Mouse (Mus musculus): ENCODE data around the gene Abcb9. TPM values are rescaled to one million over a fixed set of nuclear protein-coding genes. Genes with fewer than 3 reads are reported as not detected.
"Not testable (repeated sequence)": the region's sequence is repeated elsewhere in the genome, so short reads cannot be mapped to it uniquely, and the experiment has no call there.

Gene Abcb9
- total RNA-seq, 4 experiments from 2014 or later: 54.5 to 61.4 (median 56.3) TPM

- DNase-seq (ENCODE audit: low spot score in 2 of 2): no peak
Measured at GRCm38 (mm10) chr5:124062037-124062824, 33.4 kb downstream of the Abcb9 start.

GRCm38 (mm10) chr5:124059677-124060076 lies 35.9 kb downstream of the Abcb9 start:
- no peak for DNase-seq (ENCODE audit: low spot score in 2 of 2)

- DNase-seq (ENCODE audit: low spot score in 2 of 2): no peak
Measured at GRCm38 (mm10) chr5:124058749-124059148, 36.8 kb downstream of the Abcb9 start.

- DNase-seq (ENCODE audit: low spot score in 2 of 2): no peak
Measured at GRCm38 (mm10) chr5:124056956-124057355, 38.6 kb downstream of the Abcb9 start.

GRCm38 (mm10) chr5:124056219-124056618 lies 39.4 kb downstream of the Abcb9 start:
- no peak for DNase-seq (ENCODE audit: low spot score in 2 of 2)

GRCm38 (mm10) chr5:124052641-124053040 lies 43.0 kb downstream of the Abcb9 start:
- not testable (repeated sequence) for DNase-seq (ENCODE audit: low spot score in 2 of 2)

- DNase-seq (ENCODE audit: low spot score in 2 of 2): no peak
Measured at GRCm38 (mm10) chr5:124051899-124052491, 43.6 kb downstream of the Abcb9 start.

GRCm38 (mm10) chr5:124050095-124051050 lies 45.2 kb downstream of the Abcb9 start:
- no peak for DNase-seq (ENCODE audit: low spot score in 2 of 2)

GRCm38 (mm10) chr5:124049249-124050045 lies 46.2 kb downstream of the Abcb9 start:
- no peak for DNase-seq (ENCODE audit: low spot score in 2 of 2)

- DNase-seq (ENCODE audit: low spot score in 2 of 2): no peak
Measured at GRCm38 (mm10) chr5:124046741-124047401, 48.7 kb downstream of the Abcb9 start.

- no peak for DNase-seq (ENCODE audit: low spot score in 2 of 2)
Measured at GRCm38 (mm10) chr5:124045453-124046010, 50.1 kb downstream of the Abcb9 start.

GRCm38 (mm10) chr5:124043999-124044398 lies 51.6 kb downstream of the Abcb9 start:
- no peak for DNase-seq (ENCODE audit: low spot score in 2 of 2)

- peak in 1 of 2 experiments; percentile 87 for DNase-seq (ENCODE audit: low spot score in 2 of 2)
Measured at GRCm38 (mm10) chr5:124043212-124043978, 52.2 kb downstream of the Abcb9 start.

- DNase-seq (ENCODE audit: low spot score in 2 of 2): peak in 1 of 2 experiments; percentile 58
Measured at GRCm38 (mm10) chr5:124041097-124041496, 54.5 kb downstream of the Abcb9 start.

GRCm38 (mm10) chr5:124039602-124040001 lies 56.0 kb downstream of the Abcb9 start:
- no peak for DNase-seq (ENCODE audit: low spot score in 2 of 2)

- DNase-seq (ENCODE audit: low spot score in 2 of 2): no peak
Measured at GRCm38 (mm10) chr5:124036836-124037235, 58.8 kb downstream of the Abcb9 start.

GRCm38 (mm10) chr5:124036341-124036740 lies 59.3 kb downstream of the Abcb9 start:
- DNase-seq (ENCODE audit: low spot score in 2 of 2): no peak

GRCm38 (mm10) chr5:124035806-124036205 lies 59.8 kb downstream of the Abcb9 start:
- no peak for DNase-seq (ENCODE audit: low spot score in 2 of 2)

GRCm38 (mm10) chr5:124035406-124035805 lies 60.2 kb downstream of the Abcb9 start:
- no peak for DNase-seq (ENCODE audit: low spot score in 2 of 2)

Measured in left cerebral cortex, adult 8-10 months (tissue).